Mouse (Mus musculus): ENCODE data around the gene Synj2. TPM values are rescaled to one million over a fixed set of nuclear protein-coding genes. Genes with fewer than 3 reads are reported as not detected.
A peak's percentile ranks its signal among the peaks of the same experiment; 100 is the strongest.

The Synj2 gene
- polyA plus RNA-seq, 1 experiment from 2014 or later: 1.2 TPM

DNA sequence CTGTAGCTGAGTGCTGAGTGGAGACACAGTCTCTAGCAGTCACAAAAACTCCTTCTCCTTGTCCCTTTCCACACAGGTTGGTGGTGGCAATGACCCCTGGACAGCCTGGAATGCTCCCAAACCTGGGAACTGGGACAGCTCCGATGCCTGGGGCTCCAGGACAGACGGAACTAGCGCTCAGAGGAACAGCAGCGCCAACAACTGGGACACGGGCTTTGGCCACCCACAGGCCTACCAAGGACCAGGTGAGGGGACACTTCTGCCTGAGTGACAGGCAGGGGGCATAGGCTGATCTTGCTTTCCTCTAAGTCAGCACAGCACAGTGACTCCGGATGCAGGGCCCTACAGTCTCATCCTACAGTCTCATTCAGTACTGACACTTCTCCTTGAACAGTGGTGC is 41.8 kb upstream of the Synj2 start:
- Histone ChIP-seq H3K4me2 (ENCODE audit: low read depth, severe bottlenecking) (no peak overlapping the region), H3K9me3 (ENCODE audit: control insufficient read depth, low read length) (no peaks in the 10 kb centered on the region), H3K27me3 (ENCODE audit: control insufficient read depth, insufficient read depth, low read length) (no peaks in the 10 kb centered on the region), H3K36me3 (ENCODE audit: control insufficient read depth, insufficient read depth, low read length) (no peaks in the 10 kb centered on the region; the same call in 1 of the 2 replicates), H3K27ac (replicated peaks; ENCODE audit: low read depth, low read length) (no peak overlapping the region), H3K9ac (ENCODE audit: low read length) (no peak overlapping the region), H3K4me3 (ENCODE audit: low read depth, low read length) (no peak overlapping the region), H3K4me1 (ENCODE audit: control insufficient read depth, insufficient read depth, low read length) (no peaks in the 10 kb centered on the region)
- 85% methylated on average over 6 of the region's 6 CpGs for WGBS
- DNase-seq (ENCODE audit: low spot score) (no peak), ATAC-seq (ENCODE audit: insufficient number of reproducible peaks, low FRiP score, low TSS enrichment, low read depth) (no peak)

DNA sequence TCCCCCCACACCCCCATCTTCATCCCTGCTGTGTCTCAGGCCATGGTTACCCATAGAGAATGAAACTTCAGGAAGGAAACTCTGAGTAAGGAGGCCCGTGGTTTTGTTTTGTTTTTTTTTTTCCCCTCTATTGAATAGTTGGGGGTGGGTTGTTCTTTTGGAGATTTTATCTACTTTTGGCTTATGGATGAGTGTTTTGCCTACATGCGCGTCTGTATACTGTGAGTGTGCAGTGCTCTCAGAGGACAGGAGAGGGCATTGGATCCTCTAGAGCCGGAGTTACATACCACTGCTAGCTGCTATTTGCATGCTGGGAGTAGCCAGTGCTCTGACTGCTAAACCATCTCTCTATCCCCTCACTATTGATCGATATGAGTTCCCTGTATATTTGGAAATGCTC is 39.7 kb upstream of the Synj2 start:
- DNase-seq (ENCODE audit: low spot score): no peak
- H3K4me3 ChIP-seq (ENCODE audit: low read depth, low read length): no peak overlapping the region
- H3K4me1 ChIP-seq (ENCODE audit: control insufficient read depth, insufficient read depth, low read length): no peaks in the 10 kb centered on the region
- ATAC-seq (ENCODE audit: insufficient number of reproducible peaks, low FRiP score, low TSS enrichment, low read depth): no peak
- 85% methylated on average over 5 of the region's 5 CpGs for WGBS
- no peak overlapping the region for H3K9ac ChIP-seq (ENCODE audit: low read length)
- H3K9me3 ChIP-seq (ENCODE audit: control insufficient read depth, low read length): no peaks in the 10 kb centered on the region
- no peak overlapping the region for H3K27ac ChIP-seq (replicated peaks; ENCODE audit: low read depth, low read length)
- no peaks in the 10 kb centered on the region for H3K27me3 ChIP-seq (ENCODE audit: control insufficient read depth, insufficient read depth, low read length)
- H3K4me2 ChIP-seq (ENCODE audit: low read depth, severe bottlenecking): no peak overlapping the region
- no peaks in the 10 kb centered on the region; the same call in 1 of the 2 replicates for H3K36me3 ChIP-seq (ENCODE audit: control insufficient read depth, insufficient read depth, low read length)

DNA sequence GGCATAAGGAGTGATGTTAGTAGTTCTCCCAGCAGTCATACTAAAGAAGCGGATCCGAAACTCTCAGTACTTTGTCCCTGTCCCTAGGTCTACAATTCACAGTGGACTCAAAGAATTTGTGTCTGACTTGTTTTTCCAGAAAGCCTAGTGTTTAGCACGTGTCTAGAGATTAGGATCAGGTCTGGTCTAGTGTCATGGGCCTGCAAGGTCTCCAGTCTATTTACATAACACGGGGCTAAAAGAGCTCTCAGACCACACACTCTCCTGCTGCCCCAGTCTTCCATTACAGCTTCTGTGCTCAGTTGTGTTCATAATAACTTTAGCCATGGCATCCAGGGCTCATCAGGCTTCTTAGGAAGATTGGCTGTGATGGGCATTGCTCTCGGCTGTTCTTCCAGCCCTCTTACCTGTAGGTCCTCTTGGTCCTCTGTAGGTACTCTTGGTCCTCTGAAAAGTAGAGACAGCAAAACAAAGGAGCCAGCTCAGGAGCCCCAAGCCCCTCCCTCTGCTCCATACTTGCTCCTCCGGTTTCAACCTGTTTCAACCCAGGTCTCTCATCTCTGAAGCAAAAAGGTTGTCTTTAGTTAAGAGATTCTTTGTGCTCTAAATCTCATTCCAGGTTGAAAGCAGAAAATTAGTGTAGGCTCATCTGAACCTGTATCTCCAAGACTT is 37.3 kb upstream of the Synj2 start:
- Histone ChIP-seq H3K4me1 (ENCODE audit: control insufficient read depth, insufficient read depth, low read length) (no peaks in the 10 kb centered on the region), H3K27ac (replicated peaks; ENCODE audit: low read depth, low read length) (no peak overlapping the region), H3K9me3 (ENCODE audit: control insufficient read depth, low read length) (no peaks in the 10 kb centered on the region), H3K27me3 (ENCODE audit: control insufficient read depth, insufficient read depth, low read length) (no peaks in the 10 kb centered on the region), H3K4me2 (ENCODE audit: low read depth, severe bottlenecking) (no peak overlapping the region), H3K4me3 (ENCODE audit: low read depth, low read length) (no peak overlapping the region), H3K36me3 (ENCODE audit: control insufficient read depth, insufficient read depth, low read length) (peaks cover 4% of the 10 kb centered on the region), H3K9ac (ENCODE audit: low read length) (no peak overlapping the region)
- 74% methylated on average over 6 of the region's 6 CpGs for WGBS
- DNase-seq (ENCODE audit: low spot score): no peak
- ATAC-seq (ENCODE audit: insufficient number of reproducible peaks, low FRiP score, low TSS enrichment, low read depth): no peak

DNA sequence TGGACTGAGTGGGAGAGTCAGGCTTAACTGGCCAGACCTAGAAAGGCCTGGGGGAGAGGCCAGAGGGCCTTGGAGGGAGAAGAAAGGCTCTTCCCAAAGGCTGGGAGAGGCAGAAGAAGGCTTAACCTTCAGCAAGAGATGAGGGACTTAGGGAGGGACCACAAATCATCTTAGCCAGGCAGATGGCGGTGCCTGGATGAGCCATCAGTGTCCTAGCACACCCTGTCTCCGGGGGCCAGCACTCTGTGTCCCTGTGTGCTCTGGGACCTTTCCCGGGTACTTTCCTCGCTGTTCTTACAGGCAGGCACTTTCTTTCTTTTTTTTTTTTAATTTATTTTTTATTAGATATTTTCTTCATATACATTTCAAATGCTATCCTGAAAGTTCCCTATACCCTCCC is 31.4 kb upstream of the Synj2 start:
- no peaks in the 10 kb centered on the region for H3K27me3 ChIP-seq (ENCODE audit: control insufficient read depth, insufficient read depth, low read length)
- no peak overlapping the region for H3K4me3 ChIP-seq (ENCODE audit: low read depth, low read length)
- DNase-seq (ENCODE audit: low spot score) (no peak), ATAC-seq (ENCODE audit: insufficient number of reproducible peaks, low FRiP score, low TSS enrichment, low read depth) (no peak)
- H3K4me1 ChIP-seq (ENCODE audit: control insufficient read depth, insufficient read depth, low read length): no peaks in the 10 kb centered on the region
- WGBS: 88% methylated on average over 4 of the region's 4 CpGs
- no peak overlapping the region for H3K27ac ChIP-seq (replicated peaks; ENCODE audit: low read depth, low read length)
- no peak overlapping the region for H3K9ac ChIP-seq (ENCODE audit: low read length)
- no peaks in the 10 kb centered on the region for H3K9me3 ChIP-seq (ENCODE audit: control insufficient read depth, low read length)
- no peak overlapping the region for H3K4me2 ChIP-seq (ENCODE audit: low read depth, severe bottlenecking)
- H3K36me3 ChIP-seq (ENCODE audit: control insufficient read depth, insufficient read depth, low read length): peaks cover 6% of the 10 kb centered on the region

DNA sequence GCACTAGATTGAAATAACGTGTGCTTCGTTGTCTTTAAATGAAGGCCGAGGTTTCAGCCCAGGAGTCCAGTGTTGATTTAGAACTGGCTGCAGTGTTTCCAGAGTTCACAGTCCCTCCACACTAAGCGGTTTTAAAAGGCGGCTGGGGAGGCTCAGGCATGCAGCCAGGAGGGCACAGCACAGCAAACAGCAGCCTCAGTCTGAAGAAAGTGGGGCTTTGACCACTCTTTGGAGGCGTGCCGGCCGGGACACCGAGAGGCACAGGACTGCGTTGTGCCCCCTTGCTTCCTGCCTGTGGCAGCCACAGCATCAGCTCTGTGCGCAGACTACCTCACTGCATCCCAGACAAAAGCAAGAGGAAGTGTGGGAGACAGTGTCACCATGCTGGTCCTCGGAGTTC is 29.5 kb upstream of the Synj2 start:
- Histone ChIP-seq H3K4me2 (ENCODE audit: low read depth, severe bottlenecking) (no peak overlapping the region), H3K9ac (ENCODE audit: low read length) (no peak overlapping the region), H3K4me1 (ENCODE audit: control insufficient read depth, insufficient read depth, low read length) (no peaks in the 10 kb centered on the region), H3K36me3 (ENCODE audit: control insufficient read depth, insufficient read depth, low read length) (peaks cover 6% of the 10 kb centered on the region), H3K4me3 (ENCODE audit: low read depth, low read length) (no peak overlapping the region), H3K27me3 (ENCODE audit: control insufficient read depth, insufficient read depth, low read length) (no peaks in the 10 kb centered on the region), H3K9me3 (ENCODE audit: control insufficient read depth, low read length) (no peaks in the 10 kb centered on the region), H3K27ac (replicated peaks; ENCODE audit: low read depth, low read length) (no peak overlapping the region)
- WGBS: 85% methylated on average over 12 of the region's 12 CpGs
- DNase-seq (ENCODE audit: low spot score) (no peak), ATAC-seq (ENCODE audit: insufficient number of reproducible peaks, low FRiP score, low TSS enrichment, low read depth) (no peak)

DNA sequence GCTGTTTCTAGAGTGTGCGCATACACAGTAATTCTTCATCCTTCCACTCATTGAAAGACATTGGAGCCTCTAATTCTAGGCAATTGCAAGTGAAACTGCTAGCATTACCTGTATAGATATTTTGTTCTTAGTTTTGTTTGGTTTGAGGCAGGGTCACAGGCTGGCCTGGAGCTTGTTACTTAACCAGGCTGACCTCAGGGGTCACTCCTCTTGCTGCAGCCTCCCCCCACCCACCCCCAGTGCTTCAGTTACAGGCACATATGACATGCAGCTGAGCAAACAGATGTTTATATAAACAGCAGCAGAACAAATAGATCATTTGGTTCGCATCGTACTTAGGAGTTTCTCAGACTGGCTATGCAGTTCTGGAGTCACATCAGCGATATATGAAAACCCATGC is 28.3 kb upstream of the Synj2 start:
- DNase-seq (ENCODE audit: low spot score) (no peak), ATAC-seq (ENCODE audit: insufficient number of reproducible peaks, low FRiP score, low TSS enrichment, low read depth) (no peak)
- no peak overlapping the region for H3K4me3 ChIP-seq (ENCODE audit: low read depth, low read length)
- no peaks in the 10 kb centered on the region for H3K27me3 ChIP-seq (ENCODE audit: control insufficient read depth, insufficient read depth, low read length)
- H3K9me3 ChIP-seq (ENCODE audit: control insufficient read depth, low read length): no peaks in the 10 kb centered on the region
- H3K4me2 ChIP-seq (ENCODE audit: low read depth, severe bottlenecking): no peak overlapping the region
- peaks cover 4% of the 10 kb centered on the region for H3K36me3 ChIP-seq (ENCODE audit: control insufficient read depth, insufficient read depth, low read length)
- no peaks in the 10 kb centered on the region for H3K4me1 ChIP-seq (ENCODE audit: control insufficient read depth, insufficient read depth, low read length)
- no peak overlapping the region for H3K27ac ChIP-seq (replicated peaks; ENCODE audit: low read depth, low read length)
- 87% methylated on average over 4 of the region's 4 CpGs for WGBS
- H3K9ac ChIP-seq (ENCODE audit: low read length): no peak overlapping the region

DNA sequence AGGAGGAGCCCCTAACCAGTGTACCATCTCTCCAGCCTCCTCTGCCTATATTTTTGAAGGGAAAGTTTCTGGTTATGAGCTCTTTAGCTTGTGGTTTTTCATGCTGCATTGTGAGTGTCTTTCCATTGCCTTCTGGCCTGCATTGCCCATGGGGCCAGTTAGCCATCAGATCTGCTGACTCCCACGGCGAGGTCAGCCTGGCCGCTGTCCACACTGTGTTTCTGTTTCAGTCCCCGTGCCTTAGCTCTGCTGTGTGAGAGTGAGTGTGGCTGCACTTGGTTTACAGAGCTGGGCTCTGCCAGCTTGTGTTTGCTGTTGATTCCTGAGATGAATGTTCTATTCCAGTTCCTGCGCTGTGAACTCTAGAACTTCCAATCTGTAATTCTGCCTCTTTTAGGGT is 26.9 kb upstream of the Synj2 start:
- no peak overlapping the region for H3K4me2 ChIP-seq (ENCODE audit: low read depth, severe bottlenecking)
- H3K27me3 ChIP-seq (ENCODE audit: control insufficient read depth, insufficient read depth, low read length): no peaks in the 10 kb centered on the region
- DNase-seq (ENCODE audit: low spot score) (no peak), ATAC-seq (ENCODE audit: insufficient number of reproducible peaks, low FRiP score, low TSS enrichment, low read depth) (no peak)
- no peak overlapping the region for H3K4me3 ChIP-seq (ENCODE audit: low read depth, low read length)
- peaks cover 5% of the 10 kb centered on the region for H3K36me3 ChIP-seq (ENCODE audit: control insufficient read depth, insufficient read depth, low read length)
- no peaks in the 10 kb centered on the region for H3K9me3 ChIP-seq (ENCODE audit: control insufficient read depth, low read length)
- H3K4me1 ChIP-seq (ENCODE audit: control insufficient read depth, insufficient read depth, low read length): no peaks in the 10 kb centered on the region
- WGBS: 88% methylated on average over 5 of the region's 5 CpGs
- no peak overlapping the region for H3K27ac ChIP-seq (replicated peaks; ENCODE audit: low read depth, low read length)
- H3K9ac ChIP-seq (ENCODE audit: low read length): no peak overlapping the region

DNA sequence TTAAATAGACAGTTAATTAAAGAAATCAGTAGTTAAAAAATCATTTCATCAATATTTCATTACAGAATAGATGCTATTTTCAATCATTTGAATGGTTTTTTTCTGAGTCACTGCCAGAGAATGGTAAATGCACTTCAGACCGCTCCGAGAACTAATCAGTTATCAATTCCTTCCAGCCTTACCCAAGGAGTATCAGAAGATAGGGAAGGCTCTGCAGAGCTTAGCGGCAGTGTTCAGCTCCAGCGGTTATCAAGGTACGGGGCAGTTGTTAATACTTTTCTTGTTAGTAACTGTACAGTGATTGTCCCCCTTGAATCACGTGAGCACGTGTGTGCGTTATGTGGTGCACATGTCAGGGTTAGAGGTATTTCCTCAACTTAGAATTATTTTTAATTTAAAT is 19.1 kb upstream of the Synj2 start:
- peaks cover 12% of the 10 kb centered on the region for H3K36me3 ChIP-seq (ENCODE audit: control insufficient read depth, insufficient read depth, low read length)
- H3K9ac ChIP-seq (ENCODE audit: low read length): no peak overlapping the region
- H3K4me3 ChIP-seq (ENCODE audit: low read depth, low read length): no peak overlapping the region
- WGBS: 93% methylated on average over 8 of the region's 8 CpGs
- H3K4me1 ChIP-seq (ENCODE audit: control insufficient read depth, insufficient read depth, low read length): no peaks in the 10 kb centered on the region
- H3K27me3 ChIP-seq (ENCODE audit: control insufficient read depth, insufficient read depth, low read length): no peaks in the 10 kb centered on the region
- no peak for ATAC-seq (ENCODE audit: insufficient number of reproducible peaks, low FRiP score, low TSS enrichment, low read depth)
- H3K27ac ChIP-seq (replicated peaks; ENCODE audit: low read depth, low read length): no peak overlapping the region
- no peak overlapping the region for H3K4me2 ChIP-seq (ENCODE audit: low read depth, severe bottlenecking)
- H3K9me3 ChIP-seq (ENCODE audit: control insufficient read depth, low read length): no peaks in the 10 kb centered on the region
- DNase-seq (ENCODE audit: low spot score): no peak

DNA sequence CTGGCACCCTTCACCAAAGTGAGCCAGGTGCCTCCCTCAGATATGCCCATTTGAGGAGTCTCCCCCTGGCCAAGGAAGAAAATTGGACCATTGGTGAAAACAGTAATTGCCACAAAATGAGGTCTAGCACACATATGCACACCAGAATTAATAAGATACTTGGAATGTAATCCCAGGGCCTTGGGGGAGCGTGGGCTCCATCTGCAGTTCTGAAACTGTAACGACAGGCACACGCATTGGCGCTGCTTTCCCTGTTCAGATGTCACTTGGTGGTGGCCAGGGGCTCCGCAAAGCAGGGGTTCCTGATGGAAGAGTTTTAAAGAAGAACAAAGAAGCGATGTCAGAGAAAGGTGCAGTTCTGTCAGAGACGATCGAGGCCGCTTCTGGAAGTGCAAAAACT is 17.8 kb upstream of the Synj2 start:
- DNase-seq (ENCODE audit: low spot score): peak; percentile 34
- H3K36me3 ChIP-seq (ENCODE audit: control insufficient read depth, insufficient read depth, low read length): peaks cover 13% of the 10 kb centered on the region
- no peaks in the 10 kb centered on the region for H3K9me3 ChIP-seq (ENCODE audit: control insufficient read depth, low read length)
- H3K4me2 ChIP-seq (ENCODE audit: low read depth, severe bottlenecking): no peak overlapping the region
- H3K27ac ChIP-seq (replicated peaks; ENCODE audit: low read depth, low read length): no peak overlapping the region
- ATAC-seq (ENCODE audit: insufficient number of reproducible peaks, low FRiP score, low TSS enrichment, low read depth): no peak
- H3K9ac ChIP-seq (ENCODE audit: low read length): no peak overlapping the region
- no peak overlapping the region for H3K4me3 ChIP-seq (ENCODE audit: low read depth, low read length)
- 77% methylated on average over 9 of the region's 9 CpGs for WGBS
- no peaks in the 10 kb centered on the region for H3K4me1 ChIP-seq (ENCODE audit: control insufficient read depth, insufficient read depth, low read length)
- H3K27me3 ChIP-seq (ENCODE audit: control insufficient read depth, insufficient read depth, low read length): no peaks in the 10 kb centered on the region

Data from limb, embryonic 11.5 days (tissue).